Mouse (Mus musculus) cerebellum, adult 2 months (tissue): Measurements from ENCODE around the gene Tuba3a.

Experiments used
- CTCF ChIP-seq: fragments of 200-500 bp; IDR thresholded peaks from 2 replicates; pipeline ENCODE4 v1.5.1; 2011; ENCODE audit warnings: low read depth, mild to moderate bottlenecking, control low read depth, low read length, moderate library complexity, borderline replicate concordance; ENCODE audit not compliant: insufficient read depth
- POLR2A ChIP-seq: fragments of 200-500 bp; IDR thresholded peaks from 2 replicates; pipeline ENCODE4 v1.6.1; 2011; ENCODE audit warnings: low read length, control low read depth, borderline replicate concordance; ENCODE audit not compliant: insufficient read depth

- TF ChIP-seq POLR2A (no peak), CTCF (no peak)
Measured at GRCm38 (mm10) chr6:125252285-125252684, 33.6 kb downstream of the Tuba3a start.
